Mouse (Mus musculus): ENCODE measurements around the gene Olfr491.

The Olfr491 gene

DNA sequence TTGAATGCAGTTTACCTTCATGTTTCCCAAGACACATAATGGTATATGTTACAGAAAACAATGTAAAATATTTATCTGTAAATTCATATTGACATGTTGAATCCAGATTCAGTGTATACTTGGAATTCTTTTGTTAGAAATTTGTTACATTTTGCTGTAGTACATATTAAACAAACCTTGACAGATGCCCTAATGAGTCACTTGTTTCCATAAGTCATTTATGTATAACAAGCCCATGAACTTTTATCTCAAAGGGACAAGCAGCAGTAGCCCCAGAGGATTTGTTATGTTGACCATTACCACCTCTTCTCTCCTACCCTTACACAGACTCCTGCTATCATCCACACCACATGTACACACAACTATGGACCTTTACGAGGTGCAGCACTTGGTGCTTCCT lies at the start of gene Olfr491:
Gene Olfr491 (plus strand): TSS at position 301 of the 400 bp plus-strand sequence.
- no peak for DNase-seq (ENCODE audit: extremely low spot score, low read depth, low spot score)

DNA sequence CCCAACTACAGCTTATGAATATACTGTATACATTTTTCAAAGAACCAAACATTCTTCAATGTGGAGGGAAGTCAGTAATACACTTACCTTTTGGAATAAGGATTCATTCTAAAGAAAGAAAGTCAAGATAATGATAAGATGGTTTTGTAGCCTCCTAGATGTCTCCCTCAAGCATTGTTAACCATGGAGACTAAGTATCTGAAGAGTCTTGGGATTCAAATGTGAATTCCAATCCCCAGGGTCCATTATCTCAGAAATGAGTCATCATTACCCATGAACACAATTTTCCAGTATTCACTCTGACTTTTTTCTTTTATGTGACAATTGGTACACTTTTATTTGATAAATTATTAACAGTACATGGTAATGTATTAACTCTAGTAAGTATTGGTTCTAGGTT lies 24.4 kb upstream of the Olfr491 start, which contains the start of gene Olfr490:
Gene Olfr490 (minus strand): TSS at position 101 of the 400 bp plus-strand sequence.
- no peak for DNase-seq (ENCODE audit: extremely low spot score, low read depth, low spot score)

DNA sequence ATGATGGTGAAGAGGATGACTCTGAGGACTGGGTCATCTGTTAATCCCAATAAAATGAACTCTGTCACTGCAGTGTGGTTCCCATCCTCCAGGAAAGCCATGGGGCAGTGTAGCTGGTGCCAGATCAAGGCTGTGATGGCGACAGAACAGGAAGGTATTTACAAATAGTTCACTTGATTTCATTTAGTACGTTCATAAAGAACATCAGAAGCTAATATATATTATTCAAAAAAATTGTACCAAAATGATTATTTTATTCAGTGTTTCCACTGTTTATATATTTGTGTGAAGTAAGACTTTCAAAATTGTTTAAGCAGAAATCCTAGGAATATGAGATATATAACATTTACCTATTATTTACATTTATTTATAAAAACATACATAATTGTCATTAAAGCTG lies 10.3 kb downstream of the Olfr491 start, which contains the start of gene Olfr492:
Gene Olfr492 (minus strand): TSS at position 101 of the 400 bp plus-strand sequence.
- no peak for DNase-seq (ENCODE audit: extremely low spot score, low read depth, low spot score)

DNA sequence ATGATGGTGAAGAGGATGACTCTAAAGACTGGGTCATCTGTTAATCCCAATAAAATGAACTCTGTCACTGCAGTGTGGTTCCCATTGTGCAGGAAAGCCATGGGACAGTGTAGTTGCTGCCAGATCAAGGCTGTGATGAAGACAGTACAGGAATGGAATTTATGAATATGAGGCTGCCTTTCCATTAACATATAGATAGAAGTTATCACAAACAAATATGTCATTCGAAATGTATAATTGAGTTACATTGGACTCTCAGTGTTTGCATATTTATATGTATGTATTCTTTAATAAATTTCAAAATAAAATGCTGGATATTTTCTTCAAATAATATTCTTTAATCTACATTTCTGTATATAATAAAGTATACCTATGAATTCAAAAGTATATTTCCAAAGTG lies 33.6 kb downstream of the Olfr491 start, which contains the start of gene Olfr493:
Gene Olfr493 (minus strand): TSS at position 101 of the 400 bp plus-strand sequence.
- DNase-seq (ENCODE audit: extremely low spot score, low read depth, low spot score), result no peak

DNA sequence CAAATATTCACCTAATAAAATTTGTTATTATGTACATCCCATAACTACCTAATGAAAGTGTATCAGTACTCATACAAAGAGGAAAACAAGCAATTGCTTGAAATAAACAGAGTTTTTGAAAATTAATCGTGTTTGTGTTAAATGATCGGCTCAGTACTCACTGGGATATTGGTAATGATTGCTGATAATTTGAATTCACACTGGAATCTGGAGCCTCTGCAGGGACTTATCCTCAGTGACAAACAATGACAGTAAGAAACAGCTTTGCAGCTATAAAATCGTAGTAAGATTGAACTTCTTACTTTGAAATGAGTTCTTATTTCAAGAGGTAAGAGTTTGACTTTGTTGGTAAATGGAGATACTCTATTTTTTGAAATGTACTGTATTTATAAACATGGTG lies 51.8 kb downstream of the Olfr491 start, which contains the start of gene Olfr494:
Gene Olfr494 (plus strand): TSS at position 301 of the 400 bp plus-strand sequence.
- DNase-seq (ENCODE audit: extremely low spot score, low read depth, low spot score), result no peak

All from hindlimb bud, embryonic 11.5 days (tissue).